Mouse (Mus musculus): Measurements from ENCODE around the gene Irs2. TPM values are rescaled to one million over a fixed set of nuclear protein-coding genes. Genes with fewer than 3 reads are reported as not detected.
A peak's percentile ranks its signal among the peaks of the same experiment; 100 is the strongest.

Irs2 gene
- polyA plus RNA-seq, 1 experiment from 2014 or later = 7.7 TPM

DNA sequence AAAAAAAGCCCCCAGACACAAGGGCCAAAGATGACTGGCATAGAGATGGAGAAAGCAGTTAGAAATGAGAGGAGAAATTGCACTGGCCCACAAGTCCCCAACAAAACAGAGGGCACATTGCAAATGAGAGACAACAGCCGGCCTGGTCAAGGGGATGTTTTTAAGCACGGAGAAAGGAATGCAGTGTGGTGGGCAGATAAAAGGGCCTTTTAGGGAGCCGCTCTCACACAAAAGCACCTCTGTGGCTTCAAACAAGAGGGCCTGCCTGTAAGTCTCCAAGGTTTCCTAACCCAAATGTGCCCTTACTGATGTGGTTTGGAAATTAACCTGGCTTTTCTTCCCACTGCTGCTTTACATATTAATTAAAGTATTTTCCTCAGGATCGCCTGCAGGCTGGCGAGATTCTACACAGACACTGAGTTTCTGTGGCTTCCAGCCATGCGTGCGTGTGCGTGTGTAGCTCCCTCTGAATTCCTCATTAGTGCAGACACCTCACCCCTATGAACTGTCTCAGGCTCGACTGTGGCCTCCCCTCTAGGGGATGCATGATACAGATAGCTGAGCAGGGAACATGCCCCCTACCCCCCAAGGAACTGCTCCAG is 35.3 kb downstream of the Irs2 start:
- peak overlapping the region; percentile 15; the same call in 1 of the 2 replicates for H3K4me2 ChIP-seq (ENCODE audit: low read depth, low read length, severe bottlenecking)

GRCm38 (mm10) chr8:10971984-10972383 is 36.3 kb downstream of the Irs2 start:
- Histone ChIP-seq H3K9ac (ENCODE audit: low read length) (no peak overlapping the region), H3K4me3 (ENCODE audit: low read depth, low read length) (no peak overlapping the region), H3K4me2 (ENCODE audit: low read depth, low read length, severe bottlenecking) (no peak overlapping the region), H3K4me1 (replicated peaks; ENCODE audit: control insufficient read depth, insufficient read depth, low read length) (peaks cover 24% of the 10 kb centered on the region), H3K27me3 (ENCODE audit: control insufficient read depth, insufficient read depth, low read length) (no peaks in the 10 kb centered on the region), H3K36me3 (ENCODE audit: control insufficient read depth, insufficient read depth, low read length) (no peaks in the 10 kb centered on the region), H3K27ac (ENCODE audit: low read depth, low read length) (no peak overlapping the region), H3K9me3 (ENCODE audit: control insufficient read depth, low read length) (no peaks in the 10 kb centered on the region)
- ATAC-seq (replicated peaks; ENCODE audit: low FRiP score) (no peak), DNase-seq (ENCODE audit: low spot score) (no peak)
- 43% methylated on average over 3 of the region's 3 CpGs for WGBS

More for the DNA sequence above, 35.3 kb downstream of the Irs2 start:
- WGBS = 3% methylated on average over 9 of the region's 9 CpGs
- Histone ChIP-seq H3K27ac (ENCODE audit: low read depth, low read length) (peak overlapping the region; percentile 55), H3K4me3 (ENCODE audit: low read depth, low read length) (no peak overlapping the region), H3K36me3 (ENCODE audit: control insufficient read depth, insufficient read depth, low read length) (no peaks in the 10 kb centered on the region), H3K9me3 (ENCODE audit: control insufficient read depth, low read length) (no peaks in the 10 kb centered on the region), H3K4me1 (replicated peaks; ENCODE audit: control insufficient read depth, insufficient read depth, low read length) (peaks cover 24% of the 10 kb centered on the region), H3K27me3 (ENCODE audit: control insufficient read depth, insufficient read depth, low read length) (no peaks in the 10 kb centered on the region), H3K9ac (ENCODE audit: low read length) (peak overlapping the region; percentile 27)
- DNase-seq (ENCODE audit: low spot score) = no peak
- ATAC-seq (replicated peaks; ENCODE audit: low FRiP score) = peak; percentile 49

DNA sequence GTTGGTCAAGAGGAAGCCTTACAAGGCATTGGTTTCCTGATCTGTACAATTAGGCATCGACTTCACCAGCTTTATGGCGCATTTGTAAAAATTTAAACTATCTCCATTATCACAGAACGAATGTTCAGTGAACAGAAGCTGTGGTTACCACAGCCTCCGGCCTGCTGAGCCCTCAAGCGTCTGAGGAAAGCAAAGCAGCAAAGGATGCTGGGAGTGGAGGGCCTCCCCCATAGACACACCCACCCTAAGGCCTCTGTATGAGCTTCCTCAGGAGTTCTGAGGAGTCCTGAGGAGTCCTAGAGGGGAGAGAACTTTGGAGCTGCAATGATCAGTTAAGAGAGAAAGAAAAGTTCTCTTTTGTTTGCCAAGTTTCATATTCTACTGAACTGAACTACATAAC is 36.7 kb downstream of the Irs2 start:
- Histone ChIP-seq H3K4me1 (replicated peaks; ENCODE audit: control insufficient read depth, insufficient read depth, low read length) (peaks cover 24% of the 10 kb centered on the region), H3K27ac (ENCODE audit: low read depth, low read length) (no peak overlapping the region), H3K9me3 (ENCODE audit: control insufficient read depth, low read length) (no peaks in the 10 kb centered on the region), H3K27me3 (ENCODE audit: control insufficient read depth, insufficient read depth, low read length) (no peaks in the 10 kb centered on the region), H3K4me3 (ENCODE audit: low read depth, low read length) (no peak overlapping the region), H3K36me3 (ENCODE audit: control insufficient read depth, insufficient read depth, low read length) (no peaks in the 10 kb centered on the region), H3K9ac (ENCODE audit: low read length) (no peak overlapping the region), H3K4me2 (ENCODE audit: low read depth, low read length, severe bottlenecking) (no peak overlapping the region)
- no peak for DNase-seq (ENCODE audit: low spot score)
- WGBS = 86% methylated on average over 5 of the region's 5 CpGs
- no peak for ATAC-seq (replicated peaks; ENCODE audit: low FRiP score)

GRCm38 (mm10) chr8:10970496-10971456 is 37.5 kb downstream of the Irs2 start:
- Histone ChIP-seq H3K27ac (ENCODE audit: low read depth, low read length) (no peak overlapping the region), H3K4me2 (ENCODE audit: low read depth, low read length, severe bottlenecking) (no peak overlapping the region), H3K36me3 (ENCODE audit: control insufficient read depth, insufficient read depth, low read length) (no peaks in the 10 kb centered on the region), H3K4me3 (ENCODE audit: low read depth, low read length) (no peak overlapping the region), H3K4me1 (replicated peaks; ENCODE audit: control insufficient read depth, insufficient read depth, low read length) (peaks cover 26% of the 10 kb centered on the region), H3K9me3 (ENCODE audit: control insufficient read depth, low read length) (no peaks in the 10 kb centered on the region), H3K9ac (ENCODE audit: low read length) (no peak overlapping the region), H3K27me3 (ENCODE audit: control insufficient read depth, insufficient read depth, low read length) (no peaks in the 10 kb centered on the region)
- WGBS = 81% methylated on average over 13 of the region's 13 CpGs
- DNase-seq (ENCODE audit: low spot score) (no peak), ATAC-seq (replicated peaks; ENCODE audit: low FRiP score) (no peak)

DNA sequence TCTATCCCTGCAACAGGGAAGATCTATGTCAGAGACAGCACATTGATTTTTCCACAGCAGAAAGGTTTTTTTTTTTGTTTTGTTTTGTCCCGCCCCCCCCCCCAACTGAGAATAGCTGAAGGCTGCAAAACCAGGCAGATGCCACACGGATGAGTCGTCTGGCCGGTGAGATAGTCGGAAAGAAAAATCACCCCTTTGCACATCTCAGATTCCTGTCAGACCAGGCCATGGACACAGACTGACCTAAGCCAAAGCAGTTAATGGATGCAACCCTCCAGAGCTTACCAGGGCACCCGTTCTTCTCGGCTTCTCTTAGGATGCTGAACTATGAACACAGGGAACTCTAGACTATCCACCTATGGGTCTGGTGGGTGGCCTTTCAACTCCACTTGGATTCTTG is 39.6 kb downstream of the Irs2 start:
- WGBS = 58% methylated on average over 7 of the region's 7 CpGs
- Histone ChIP-seq H3K27me3 (ENCODE audit: control insufficient read depth, insufficient read depth, low read length) (no peaks in the 10 kb centered on the region), H3K4me2 (ENCODE audit: low read depth, low read length, severe bottlenecking) (no peak overlapping the region), H3K36me3 (ENCODE audit: control insufficient read depth, insufficient read depth, low read length) (no peaks in the 10 kb centered on the region), H3K9ac (ENCODE audit: low read length) (no peak overlapping the region), H3K4me1 (replicated peaks; ENCODE audit: control insufficient read depth, insufficient read depth, low read length) (peaks cover 28% of the 10 kb centered on the region), H3K4me3 (ENCODE audit: low read depth, low read length) (no peak overlapping the region), H3K27ac (ENCODE audit: low read depth, low read length) (no peak overlapping the region), H3K9me3 (ENCODE audit: control insufficient read depth, low read length) (no peaks in the 10 kb centered on the region)
- ATAC-seq (replicated peaks; ENCODE audit: low FRiP score) (no peak), DNase-seq (ENCODE audit: low spot score) (no peak)

DNA sequence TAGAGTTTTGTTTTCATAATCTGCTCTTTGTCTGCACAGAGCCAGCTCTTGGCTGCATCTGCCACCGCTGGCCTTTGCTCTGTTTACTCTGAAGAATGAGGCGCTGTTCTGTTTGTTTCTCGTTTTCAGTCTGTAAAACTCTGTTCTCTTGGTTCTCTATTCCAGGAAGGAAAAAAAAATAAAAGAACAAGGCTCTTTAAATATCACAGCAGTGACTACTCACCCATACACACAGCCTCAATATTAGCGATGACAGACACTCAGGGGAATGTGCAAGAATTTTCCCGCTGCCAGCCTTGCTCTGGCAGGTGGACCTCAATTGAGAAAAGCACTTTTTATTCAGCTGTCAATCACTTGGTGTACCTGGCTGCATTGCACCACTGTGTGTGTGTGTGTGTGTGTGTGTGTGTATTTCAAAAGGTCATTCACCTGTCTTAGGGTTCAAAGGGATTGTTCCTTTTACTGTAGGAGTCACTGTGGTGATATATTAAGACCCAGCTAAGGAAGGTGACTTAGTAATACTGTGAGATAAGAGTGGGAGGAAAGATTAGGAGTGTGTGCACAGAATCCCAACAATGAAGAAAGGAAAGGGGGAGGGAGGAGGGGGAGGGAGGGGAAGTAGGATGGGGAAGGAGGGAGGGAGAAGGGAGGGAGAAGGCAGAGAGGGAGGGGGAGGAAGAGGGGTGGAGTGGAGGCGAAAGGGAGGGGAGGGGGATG is 42.7 kb downstream of the Irs2 start:
- 13% methylated on average over 6 of the region's 6 CpGs for WGBS
- Histone ChIP-seq H3K4me2 (ENCODE audit: low read depth, low read length, severe bottlenecking) (no peak overlapping the region), H3K9me3 (ENCODE audit: control insufficient read depth, low read length) (no peaks in the 10 kb centered on the region), H3K9ac (ENCODE audit: low read length) (no peak overlapping the region), H3K36me3 (ENCODE audit: control insufficient read depth, insufficient read depth, low read length) (no peaks in the 10 kb centered on the region), H3K4me1 (replicated peaks; ENCODE audit: control insufficient read depth, insufficient read depth, low read length) (peaks cover 36% of the 10 kb centered on the region), H3K4me3 (ENCODE audit: low read depth, low read length) (no peak overlapping the region), H3K27me3 (ENCODE audit: control insufficient read depth, insufficient read depth, low read length) (no peaks in the 10 kb centered on the region), H3K27ac (ENCODE audit: low read depth, low read length) (no peak overlapping the region)
- peak; percentile 42; the same call in 1 of the 2 replicates for ATAC-seq (replicated peaks; ENCODE audit: low FRiP score)
- no peak for DNase-seq (ENCODE audit: low spot score)

DNA sequence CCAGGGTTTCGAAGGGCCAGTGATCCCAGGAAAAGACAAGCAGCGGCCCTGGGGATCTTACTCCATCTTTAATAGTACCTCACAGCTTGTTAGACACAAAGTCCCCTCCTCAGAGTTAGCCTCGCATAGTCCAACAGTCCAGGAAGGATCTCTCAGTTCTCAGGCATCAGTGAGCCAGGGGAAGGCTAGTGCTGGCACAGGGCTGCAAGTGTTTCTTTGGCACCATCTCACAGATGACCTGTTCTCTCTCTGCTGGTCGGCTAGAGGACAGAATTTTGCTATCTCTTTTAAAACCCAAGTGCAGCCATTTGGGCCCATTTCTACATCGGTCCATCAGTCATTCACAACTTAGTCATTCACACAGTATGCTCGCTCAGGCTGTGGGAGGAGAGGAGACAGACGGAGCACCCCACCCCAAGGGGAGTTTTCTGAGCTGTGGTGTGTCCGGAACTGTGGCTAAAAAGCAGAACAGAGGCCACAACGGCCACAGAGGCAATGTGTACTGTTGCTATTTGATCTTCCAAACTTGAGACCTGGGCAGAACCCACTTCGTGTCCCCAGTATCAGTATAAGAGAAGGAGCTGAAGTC is 43.7 kb downstream of the Irs2 start:
- Histone ChIP-seq H3K4me1 (replicated peaks; ENCODE audit: control insufficient read depth, insufficient read depth, low read length) (peaks cover 44% of the 10 kb centered on the region), H3K4me3 (ENCODE audit: low read depth, low read length) (no peak overlapping the region), H3K27me3 (ENCODE audit: control insufficient read depth, insufficient read depth, low read length) (no peaks in the 10 kb centered on the region), H3K9ac (ENCODE audit: low read length) (no peak overlapping the region), H3K36me3 (ENCODE audit: control insufficient read depth, insufficient read depth, low read length) (no peaks in the 10 kb centered on the region), H3K27ac (ENCODE audit: low read depth, low read length) (no peak overlapping the region), H3K4me2 (ENCODE audit: low read depth, low read length, severe bottlenecking) (no peak overlapping the region), H3K9me3 (ENCODE audit: control insufficient read depth, low read length) (no peaks in the 10 kb centered on the region)
- WGBS = 62% methylated on average over 10 of the region's 10 CpGs
- no peak for DNase-seq (ENCODE audit: low spot score)
- no peak for ATAC-seq (replicated peaks; ENCODE audit: low FRiP score)

- Histone ChIP-seq H3K4me2 (ENCODE audit: low read depth, low read length, severe bottlenecking) (no peak overlapping the region), H3K27me3 (ENCODE audit: control insufficient read depth, insufficient read depth, low read length) (no peaks in the 10 kb centered on the region), H3K36me3 (ENCODE audit: control insufficient read depth, insufficient read depth, low read length) (no peaks in the 10 kb centered on the region), H3K4me1 (replicated peaks; ENCODE audit: control insufficient read depth, insufficient read depth, low read length) (peaks cover 50% of the 10 kb centered on the region), H3K9me3 (ENCODE audit: control insufficient read depth, low read length) (no peaks in the 10 kb centered on the region), H3K27ac (ENCODE audit: low read depth, low read length) (peak overlapping the region; percentile 50; the same call in 1 of the 2 replicates), H3K9ac (ENCODE audit: low read length) (peak overlapping the region; percentile 2; the same call in 1 of the 2 replicates), H3K4me3 (ENCODE audit: low read depth, low read length) (no peak overlapping the region)
- ATAC-seq (replicated peaks; ENCODE audit: low FRiP score) (no peak), DNase-seq (ENCODE audit: low spot score) (no peak)
- WGBS = 17% methylated on average over 8 of the region's 8 CpGs
Measured at GRCm38 (mm10) chr8:10961989-10962388, 46.3 kb downstream of the Irs2 start.
